Comparison of ENCODE assay signal across 10 mouse cellular contexts in genomic region chrX:100730266-100730665, GRCm38 (mm10). TPM values are rescaled to one million over a fixed set of nuclear protein-coding genes. Genes with fewer than 3 reads are reported as not detected.
DNase-seq lines count a peak whose midpoint lies in the region; ATAC-seq and TF ChIP-seq lines count a peak whose summit lies in the region.
"Had no signal": no experiment of that assay in that cellular context is flagged by ENCODE, and none has a peak within 500 bp of the region (broad histone marks: within the 10 kb centered on the region; RNA-seq: fewer than 3 reads in every experiment).

No protein-coding gene starts in this region.

- H3K36me3 ChIP-seq in kidney, postnatal 0 days (ENCODE audit: insufficient read depth, low read length) = no peaks in the 10 kb centered on the region
- peaks cover 24% of the 10 kb centered on the region for H3K36me3 ChIP-seq in forebrain, embryonic 10.5 days (replicated peaks)
- H3K36me3 ChIP-seq in hindbrain, embryonic 16.5 days (ENCODE audit: control insufficient read depth, insufficient read depth, low read length) = no peaks in the 10 kb centered on the region
- no peaks in the 10 kb centered on the region for H3K36me3 ChIP-seq in midbrain, postnatal 0 days (ENCODE audit: insufficient read depth, low read length)

- H3K9me3 ChIP-seq in kidney, postnatal 0 days (replicated peaks; ENCODE audit: low read length) = no peaks in the 10 kb centered on the region
- no peaks in the 10 kb centered on the region for H3K9me3 ChIP-seq in forebrain, embryonic 10.5 days
- no peaks in the 10 kb centered on the region for H3K9me3 ChIP-seq in hindbrain, embryonic 16.5 days (ENCODE audit: control insufficient read depth, low read length)
- H3K9me3 ChIP-seq in midbrain, postnatal 0 days (ENCODE audit: low read length) = no peaks in the 10 kb centered on the region

- TF ChIP-seq CTCF in kidney, postnatal 0 days (IDR thresholded peaks at IDR 0.05; ENCODE audit: low read depth) = no peak
- no peak for TF ChIP-seq CTCF in midbrain, postnatal 0 days (IDR thresholded peaks at IDR 0.05)

- peak overlapping the region; percentile 38 for H3K4me2 ChIP-seq in kidney, postnatal 0 days (ENCODE audit: low read length)
- peak overlapping the region; percentile 58 for H3K4me2 ChIP-seq in hindbrain, embryonic 16.5 days (ENCODE audit: low read length)
- peak overlapping the region; percentile 54 for H3K4me2 ChIP-seq in midbrain, postnatal 0 days (ENCODE audit: low read depth, low read length, poor library complexity, severe bottlenecking)

- no peak overlapping the region for H3K27ac ChIP-seq in kidney, postnatal 0 days
- peak overlapping the region; percentile 67 for H3K27ac ChIP-seq in forebrain, embryonic 10.5 days
- peak overlapping the region; percentile 61 for H3K27ac ChIP-seq in hindbrain, embryonic 16.5 days (ENCODE audit: low read depth, low read length)
- no peak overlapping the region for H3K27ac ChIP-seq in midbrain, postnatal 0 days (ENCODE audit: low read depth, low read length)

- H3K4me1 ChIP-seq in kidney, postnatal 0 days (replicated peaks; ENCODE audit: insufficient read depth, low read length) = no peaks in the 10 kb centered on the region
- peaks cover 34% of the 10 kb centered on the region for H3K4me1 ChIP-seq in forebrain, embryonic 10.5 days
- peaks cover 3% of the 10 kb centered on the region; the same call in 1 of the 2 replicates for H3K4me1 ChIP-seq in hindbrain, embryonic 16.5 days (ENCODE audit: control insufficient read depth, insufficient read depth, low read depth, low read length)
- no peaks in the 10 kb centered on the region for H3K4me1 ChIP-seq in midbrain, postnatal 0 days (ENCODE audit: insufficient read depth, low read length)

- H3K4me3 ChIP-seq in kidney, postnatal 0 days (replicated peaks; ENCODE audit: low read depth, low read length) = 0 out of 2 replicates have a peak overlapping the region, but pooled peaks have one; percentile 2
- H3K4me3 ChIP-seq in forebrain, embryonic 10.5 days = peak overlapping the region; percentile 41
- peak overlapping the region; percentile 38 for H3K4me3 ChIP-seq in hindbrain, embryonic 16.5 days (ENCODE audit: low read length)
- peak overlapping the region; percentile 31 for H3K4me3 ChIP-seq in midbrain, postnatal 0 days (ENCODE audit: low read depth, low read length)

- WGBS in kidney, postnatal 0 days = 47% methylated on average over 8 of the region's 8 CpGs
- 28% methylated on average over 8 of the region's 8 CpGs for WGBS in forebrain, embryonic 10.5 days
- WGBS in hindbrain, embryonic 16.5 days = 30% methylated on average over 8 of the region's 8 CpGs
- 39% methylated on average over 8 of the region's 8 CpGs for WGBS in midbrain, postnatal 0 days

- H3K9ac ChIP-seq in kidney, postnatal 0 days (ENCODE audit: low read depth, low read length) = no peak overlapping the region
- H3K9ac ChIP-seq in hindbrain, embryonic 16.5 days (ENCODE audit: low read depth, low read length) = peak overlapping the region; percentile 61
- H3K9ac ChIP-seq in midbrain, postnatal 0 days (replicated peaks; ENCODE audit: low read length, poor library complexity, severe bottlenecking) = peak overlapping the region; percentile 50; the same call in 1 of the 2 replicates

- peak; percentile 18; the same call in 1 of the 2 replicates for ATAC-seq in kidney, postnatal 0 days (replicated peaks; ENCODE audit: low FRiP score, low read depth)
- no peak; the same call in 1 of the 2 replicates for ATAC-seq in hindbrain, embryonic 16.5 days
- peak; percentile 54; the same call in 1 of the 2 replicates for ATAC-seq in midbrain, postnatal 0 days (ENCODE audit: low FRiP score)
- ATAC-seq in inflammation-experienced regulatory T-cells, adult 6 months = no peak
- ATAC-seq in monocyte, adult 5-6 weeks (replicated peaks; ENCODE audit: insufficient number of reproducible peaks, low FRiP score, low TSS enrichment, poor library complexity, severe bottlenecking) = no peak

- no peak for DNase-seq in kidney, postnatal 0 days (ENCODE audit: low spot score)
- DNase-seq in kidney, postnatal 25 days = no peak
- no peak for DNase-seq in forebrain, embryonic 10.5 days (ENCODE audit: extremely low spot score, low spot score)
- DNase-seq in midbrain, postnatal 0 days (ENCODE audit: low spot score) = no peak
- no peak for DNase-seq in cerebellum, postnatal 36 days

- H3K27me3 ChIP-seq in kidney, postnatal 0 days (ENCODE audit: insufficient read depth, low read length) = no peaks in the 10 kb centered on the region
- H3K27me3 ChIP-seq in forebrain, embryonic 10.5 days (ENCODE audit: poor library complexity, severe bottlenecking) = peaks cover 93% of the 10 kb centered on the region
- H3K27me3 ChIP-seq in hindbrain, embryonic 16.5 days (replicated peaks; ENCODE audit: control insufficient read depth, insufficient read depth, low read length) = no peaks in the 10 kb centered on the region
- no peaks in the 10 kb centered on the region for H3K27me3 ChIP-seq in midbrain, postnatal 0 days (ENCODE audit: insufficient read depth, low read length)

RNA-seq across cellular contexts. Expression of gene Gdpd2, which starts 0.6 kb away (rescaled TPM):
- polyA plus RNA-seq in kidney, postnatal 0 days (2015; fragmentation: Nextera tagmentation; extraction: Ambion mirVana) = 0.94 and 1.3 TPM in 2 replicates
- polyA plus RNA-seq in forebrain, embryonic 10.5 days (2016; fragmentation: Nextera tagmentation; extraction: Ambion mirVana) = 3.6 and 3.8 TPM in 2 replicates
- polyA plus RNA-seq in hindbrain, embryonic 16.5 days (2015; fragmentation: Nextera tagmentation; extraction: Ambion mirVana) = 38.5 and 45.9 TPM in 2 replicates
- 37.4 and 42.5 TPM in 2 replicates for total RNA-seq in midbrain, postnatal 0 days (2014; rRNA removed)
- 43.8 and 47.7 TPM in 2 replicates for polyA plus RNA-seq in midbrain, postnatal 0 days (2015; fragmentation: Nextera tagmentation; extraction: Ambion mirVana)
- polyA plus RNA-seq in inflammation-experienced regulatory T-cells, adult 6 months (2017; shearing (Covaris generic)) = not detected
- total RNA-seq in monocyte, adult 5-6 weeks (2017) = not detected in 3 replicates
- total RNA-seq: heart, postnatal 25 days; neutrophil, adult 5-6 weeks had no signal

RNA-seq across cellular contexts. Expression of gene Dlg3, which starts 37.3 kb away (rescaled TPM):
- 1.8 and 1.9 TPM in 2 replicates for polyA plus RNA-seq in kidney, postnatal 0 days (2015; fragmentation: Nextera tagmentation; extraction: Ambion mirVana)
- polyA plus RNA-seq in forebrain, embryonic 10.5 days (2016; fragmentation: Nextera tagmentation; extraction: Ambion mirVana) = 15.6 and 16.8 TPM in 2 replicates
- polyA plus RNA-seq in hindbrain, embryonic 16.5 days (2015; fragmentation: Nextera tagmentation; extraction: Ambion mirVana) = 10.1 and 12.0 TPM in 2 replicates
- total RNA-seq in midbrain, postnatal 0 days (2014; rRNA removed) = 37.1 and 44.9 TPM in 2 replicates
- polyA plus RNA-seq in midbrain, postnatal 0 days (2015; fragmentation: Nextera tagmentation; extraction: Ambion mirVana) = 2.9 and 3.5 TPM in 2 replicates
- polyA plus RNA-seq in inflammation-experienced regulatory T-cells, adult 6 months (2017; shearing (Covaris generic)) = 1 to 10 TPM; 1.3 to 7.7 (median 4.5) TPM
- total RNA-seq in monocyte, adult 5-6 weeks (2017) = 4.5 to 6.4 TPM (median 4.6 TPM) in 3 replicates

Comparison
In these comparisons a context has a peak if more than half of its experiments do, and no peak if none do; other contexts are left out.
1. ATAC-seq: peak in kidney, postnatal 0 days (single experiment) and midbrain, postnatal 0 days (single experiment); none in hindbrain, embryonic 16.5 days (single experiment), inflammation-experienced regulatory T-cells, adult 6 months (single experiment) and monocyte, adult 5-6 weeks (single experiment).
2. H3K27ac ChIP-seq: peak in forebrain, embryonic 10.5 days (single experiment) and hindbrain, embryonic 16.5 days (single experiment); none in kidney, postnatal 0 days (single experiment) and midbrain, postnatal 0 days (single experiment).
3. Peak in every context shown above with its lines, with median percentiles within 50 percentile points of each other: H3K4me2 ChIP-seq and H3K4me3 ChIP-seq.